Mouse (Mus musculus) erythroblast, embryonic 14.5 days (primary cell): ENCODE measurements at regions not wholly inside any gene's neighbourhood (a gene's known extent, or its start where the extent isn't known, plus 50 kb on each side); places are given as distances from the start of the nearest gene placed in this dataset.

Source experiments
- GATA1 ChIP-seq: IDR thresholded peaks from 2 replicates; pipeline ENCODE4 v1.6.1; 2012; ENCODE audit warnings: low read length, inconsistent platforms, mixed read lengths
- TAL1 ChIP-seq: IDR thresholded peaks from 3 replicates; pipeline ENCODE4 v1.6.1; 2012; ENCODE audit warnings: low read length, inconsistent platforms, mixed read lengths

GRCm38 (mm10) chr19:56086413-56087083 is 200.4 kb upstream of the Habp2 start:
- TF ChIP-seq TAL1 (no peak), GATA1 (no peak)
